Mouse (Mus musculus): Measurements from ENCODE around the gene B3gat3. TPM values are rescaled to one million over a fixed set of nuclear protein-coding genes. Genes with fewer than 3 reads are reported as not detected.
A peak's percentile ranks its signal among the peaks of the same experiment; 100 is the strongest.
"Not testable (repeated sequence)": the region's sequence is repeated elsewhere in the genome, so short reads cannot be mapped to it uniquely, and the experiment has no call there.

Gene B3gat3
- total RNA-seq, 2 experiments from 2014 or later = 37.1 to 38.0 TPM

DNA sequence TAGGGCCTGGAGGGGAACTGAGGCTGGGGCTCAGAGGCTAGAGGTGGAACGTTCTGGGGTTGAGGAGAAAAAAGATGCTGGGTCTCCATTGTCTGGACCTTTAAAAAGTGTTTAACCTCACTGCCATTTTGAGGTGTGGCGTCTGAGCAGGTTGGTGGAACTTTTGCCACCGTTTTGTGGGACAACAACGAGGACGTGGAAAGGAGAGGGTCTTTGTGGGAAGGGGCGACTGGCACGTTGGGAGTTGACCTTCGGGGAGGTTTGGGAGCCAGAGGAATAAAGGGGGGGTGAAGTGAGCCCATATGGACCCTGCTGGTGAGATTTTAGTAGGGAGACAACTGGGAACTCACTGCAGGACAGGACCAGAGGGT lies 47.2 kb downstream of the B3gat3 start:
- no peak for DNase-seq
- intact Hi-C loops (cut with DNase I) = loop anchor here (5.0 kb wide), 1 partner anchor 125 kb away; no protein-coding TSS in a partner anchor

DNA sequence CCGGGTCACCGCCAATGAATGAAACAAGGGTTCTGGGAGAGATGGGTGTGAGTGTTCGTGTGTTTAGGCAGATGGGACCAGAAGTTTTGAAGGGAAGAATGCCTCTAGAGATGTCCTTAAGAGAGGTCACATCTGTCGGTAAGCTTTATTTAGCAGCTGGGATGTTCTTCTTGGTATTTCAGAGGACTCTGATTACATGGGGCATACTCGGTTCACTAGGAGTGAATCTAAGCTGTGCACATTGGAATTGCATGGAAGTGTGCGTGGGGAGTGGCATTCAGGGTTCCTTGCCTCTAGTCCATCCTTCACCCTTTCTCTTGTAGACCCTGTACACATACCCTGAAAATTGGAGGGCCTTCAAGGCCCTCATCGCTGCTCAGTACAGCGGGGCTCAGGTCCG lies 47.7 kb downstream of the B3gat3 start:
- intact Hi-C loops (cut with DNase I) = loop anchor here (5.0 kb wide), 1 partner anchor 126 kb away; no protein-coding TSS in a partner anchor
- no peak for DNase-seq

- DNase-seq; intact Hi-C loops (cut with DNase I): not testable (repeated sequence)
These were observed 52.3 kb downstream of the B3gat3 start for GRCm38 (mm10) chr19:8972491-8972890.

DNA sequence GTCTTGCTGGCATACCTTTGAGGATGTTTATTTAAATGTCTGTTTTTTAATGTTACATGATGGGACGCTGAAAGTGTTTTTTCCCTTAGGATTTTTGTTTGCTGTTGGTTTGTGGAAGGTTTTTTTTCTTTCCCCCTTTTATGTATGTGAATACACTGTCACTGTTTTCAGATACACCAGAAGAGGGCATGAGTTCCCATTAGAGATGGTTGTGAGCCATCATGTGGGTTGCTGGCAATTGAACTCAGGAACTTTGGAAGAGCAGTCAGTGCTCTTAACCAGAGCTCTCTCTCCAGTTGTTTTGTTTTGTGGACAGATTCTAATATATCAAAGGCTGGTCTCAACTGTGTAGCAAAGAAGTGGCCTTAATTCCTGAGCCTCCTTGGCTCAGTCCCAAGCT lies 54.5 kb downstream of the B3gat3 start:
- DNase-seq = no peak
- intact Hi-C loops (cut with DNase I) = loop anchor here (5.0 kb wide), 1 partner anchor 117 kb away; no protein-coding TSS in a partner anchor

DNA sequence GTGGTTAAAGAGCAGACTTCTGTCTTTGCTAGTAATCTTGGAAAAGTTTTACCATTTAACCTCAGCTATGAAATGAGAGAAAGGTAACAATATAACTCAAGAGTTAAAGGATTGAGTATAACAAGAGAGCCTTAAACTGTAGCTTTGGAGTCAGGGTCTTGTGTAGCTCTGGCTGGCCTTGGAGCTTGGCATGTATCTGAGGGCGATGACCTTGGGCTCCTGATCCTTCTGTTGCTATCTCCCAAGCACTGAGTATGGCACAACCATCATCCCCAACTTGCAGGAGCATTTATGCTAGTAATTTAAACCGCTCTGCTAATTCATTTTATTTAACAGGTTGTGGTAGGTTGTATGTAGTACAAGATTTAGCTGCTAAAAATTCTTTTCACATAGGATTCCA lies 55.3 kb downstream of the B3gat3 start:
- intact Hi-C loops (cut with DNase I) = loop anchor here (5.0 kb wide), 1 partner anchor 118 kb away; no protein-coding TSS in a partner anchor
- no peak for DNase-seq

- peak; percentile 65 to 71 for DNase-seq
- intact Hi-C loops (cut with DNase I) = loop anchor here (1.0 to 5.0 kb wide), 3 partner anchors 107 to 134 kb away; no protein-coding TSS in a partner anchor
These were observed 56.4 kb downstream of the B3gat3 start for GRCm38 (mm10) chr19:8976535-8976934.

Small RNAs within 50 kb of the gene (microRNA-seq; reads per million reads assigned to microRNA genes)
- gene Mir5136 = 0.12 to 0.27 reads per million in 2 experiments

Other genes with a start within 250 kb of the B3gat3 start
- 10 to 100 TPM; 39.8 to 50.9 TPM for gene Slc3a2, start 197.0 kb upstream of the B3gat3 start, total RNA-seq (2021)
- gene Wdr74, start 184.5 kb upstream of the B3gat3 start, total RNA-seq (2021) = 10 to 100 TPM; 19.1 to 20.1 TPM
- gene 1700092M07Rik, start 179.7 kb upstream of the B3gat3 start, total RNA-seq (2021) = under 1 TPM in 1 of 2 experiments, not detected in 1; 0.95 TPM
- 10 to 100 TPM; 37.4 to 40.5 TPM for gene Stx5a, start 179.0 kb upstream of the B3gat3 start, total RNA-seq (2021)
- gene Nxf1, start 163.3 kb upstream of the B3gat3 start, total RNA-seq (2021) = 10 to 100 TPM; 59.3 to 59.5 TPM
- gene Tmem223, start 149.4 kb upstream of the B3gat3 start, total RNA-seq (2021) = 100 to 1,000 TPM; 110 to 121 TPM
- 10 to 100 TPM; 15.7 to 17.9 TPM for gene Tmem179b, start 145.9 kb upstream of the B3gat3 start, total RNA-seq (2021)
- gene Taf6l, start 134.0 kb upstream of the B3gat3 start, total RNA-seq (2021) = 1 to 10 TPM; 7.2 to 8.9 TPM
- 10 to 100 TPM; 53.9 to 63.0 TPM for gene Polr2g, start 121.8 kb upstream of the B3gat3 start, total RNA-seq (2021)
- gene Zbtb3, start 117.8 kb upstream of the B3gat3 start, total RNA-seq (2021) = 1 to 10 TPM; 1.2 to 2.3 TPM
- 10 to 100 TPM; 15.1 to 15.4 TPM for gene Ttc9c, start 101.0 kb upstream of the B3gat3 start, total RNA-seq (2021)
- 10 to 100 TPM; 48.5 to 51.1 TPM for gene Hnrnpul2, start 100.4 kb upstream of the B3gat3 start, total RNA-seq (2021)
- gene AC129217.1, start 90.6 kb upstream of the B3gat3 start, total RNA-seq (2021) = not detected
- 10 to 100 TPM; 21.3 to 28.0 TPM for gene Bscl2, start 82.9 kb upstream of the B3gat3 start, total RNA-seq (2021)
- not detected for gene Gng3, start 81.2 kb upstream of the B3gat3 start, total RNA-seq (2021)
- 1 to 10 TPM; 3.4 to 5.4 TPM for gene Lrrn4cl, start 69.6 kb upstream of the B3gat3 start, total RNA-seq (2021)
- 100 to 1,000 TPM; 109 to 116 TPM for gene Ubxn1, start 48.9 kb upstream of the B3gat3 start, total RNA-seq (2021)
- 10 to 100 TPM; 53.3 to 53.8 TPM for gene Uqcc3, start 39.5 kb upstream of the B3gat3 start, total RNA-seq (2021)
- 1 to 10 TPM; 3.9 to 6.1 TPM for gene Lbhd1, start 36.6 kb upstream of the B3gat3 start, total RNA-seq (2021)
- not detected for gene Gm49403, start 36.4 kb upstream of the B3gat3 start, total RNA-seq (2021)
- gene 1810009A15Rik, start 31.5 kb upstream of the B3gat3 start, total RNA-seq (2021) = 10 to 100 TPM; 16.0 to 16.4 TPM
- 1 to 10 TPM in 1 of 2 experiments, not detected in 1; 1.2 TPM for gene Gm49416, start 31.4 kb upstream of the B3gat3 start, total RNA-seq (2021)
- 10 to 100 TPM; 12.3 to 12.9 TPM for gene Ints5, start 27.4 kb upstream of the B3gat3 start, total RNA-seq (2021)
- gene Ganab, start 22.3 kb upstream of the B3gat3 start, total RNA-seq (2021) = 10 to 100 TPM; 60.6 to 63.7 TPM
- 10 to 100 TPM; 12.4 to 12.7 TPM for gene Rom1, start 9.0 kb downstream of the B3gat3 start, total RNA-seq (2021)
- gene Eml3, start 9.2 kb downstream of the B3gat3 start, total RNA-seq (2021) = 10 to 100 TPM; 12.5 to 16.2 TPM
- 10 to 100 TPM; 42.1 to 44.8 TPM for gene Mta2, start 21.5 kb downstream of the B3gat3 start, total RNA-seq (2021)
- 1 to 10 TPM; 7.6 TPM for gene Tut1, start 33.5 kb downstream of the B3gat3 start, total RNA-seq (2021)
- 100 to 1,000 TPM; 220 to 273 TPM for gene Eef1g, start 46.7 kb downstream of the B3gat3 start, total RNA-seq (2021)
- gene Ahnak, start 68.9 kb downstream of the B3gat3 start, total RNA-seq (2021) = 100 to 1,000 TPM; 288 to 310 TPM
- 100 to 1,000 TPM in 1 of 2 experiments, not detected in 1; 233 TPM for gene Scgb1a1, start 167.6 kb downstream of the B3gat3 start, total RNA-seq (2021)
- 10 to 100 TPM; 20.0 to 29.3 TPM for gene Asrgl1, start 215.3 kb downstream of the B3gat3 start, total RNA-seq (2021)